Mouse (Mus musculus): ENCODE measurements around the gene Thumpd3. TPM values are rescaled to one million over a fixed set of nuclear protein-coding genes. Genes with fewer than 3 reads are reported as not detected.
A peak's percentile ranks its signal among the peaks of the same experiment; 100 is the strongest.

The Thumpd3 gene
- total RNA-seq (2021) = 10 to 100 TPM; 20.3 to 21.8 TPM

DNA sequence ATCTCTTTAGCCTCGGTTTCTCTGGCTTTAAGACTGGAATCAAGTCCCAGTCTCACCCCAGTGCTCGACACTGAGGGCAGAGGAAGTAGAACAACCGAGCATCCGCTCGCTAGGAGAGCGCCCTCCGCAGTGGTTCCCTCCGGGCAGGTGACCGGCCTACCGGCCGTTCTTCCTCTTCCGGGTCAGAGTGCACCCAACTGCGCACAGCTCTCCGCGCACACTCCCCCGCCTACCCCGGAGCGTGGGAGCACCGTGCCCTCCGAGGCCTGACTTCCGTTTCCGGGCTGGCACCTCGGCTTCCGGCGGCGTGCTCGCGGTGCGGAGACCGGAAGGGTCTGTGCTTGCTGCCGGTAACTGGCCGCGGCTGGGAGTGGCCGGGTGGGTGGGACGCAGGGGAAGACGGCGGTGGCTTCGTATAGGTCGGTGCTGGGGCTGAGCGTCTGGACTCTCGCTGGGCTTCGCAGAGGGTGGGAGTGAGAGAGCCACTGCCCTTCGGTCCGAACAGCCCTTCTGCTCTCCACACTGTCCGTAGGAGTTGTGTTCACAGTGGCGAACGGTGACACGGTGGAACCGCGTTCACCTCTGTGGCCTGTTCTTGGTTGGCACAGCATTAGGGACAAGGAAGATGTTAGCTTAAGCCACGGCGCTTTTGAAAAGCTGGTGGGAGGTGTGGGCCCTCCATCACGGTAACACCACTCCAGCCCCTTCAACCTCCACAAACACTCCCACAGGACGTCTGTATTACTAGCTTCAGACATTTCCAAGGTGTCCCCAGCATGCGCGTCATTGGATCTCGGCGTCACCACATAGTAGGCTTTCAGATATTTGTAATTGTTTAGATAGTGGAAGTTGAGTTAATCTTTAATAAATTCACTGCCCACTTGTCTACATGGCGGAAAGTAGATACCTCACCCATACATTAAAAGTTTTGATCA lies at the start of gene Thumpd3:
TSS of gene Thumpd3 (plus strand) at position 185 of the 935 bp plus-strand sequence.
- intact Hi-C loops (cut with DNase I) = loop anchor here (2.0 kb wide), 2 partner anchors 30 to 260 kb away; partner anchors contain the start of genes Brpf1 and Setd5
- peak; percentile 98 to 99 for DNase-seq

GRCm38 (mm10) chr6:112999199-112999598 lies 46.8 kb upstream of the Thumpd3 start:
- intact Hi-C loops (cut with DNase I) = no loop called here
- DNase-seq = no peak

GRCm38 (mm10) chr6:113000666-113001287 lies 45.2 kb upstream of the Thumpd3 start:
- DNase-seq = peak; percentile 88 to 93
- intact Hi-C loops (cut with DNase I) = loop anchor here (1.0 to 5.0 kb wide), 6 partner anchors 218 to 633 kb away; partner anchors contain the start of gene Rad18

GRCm38 (mm10) chr6:113001719-113002118 lies 44.3 kb upstream of the Thumpd3 start:
- intact Hi-C loops (cut with DNase I) = loop anchor here (1.0 to 5.0 kb wide), 6 partner anchors 219 to 634 kb away; partner anchors contain the start of gene Rad18
- DNase-seq = peak; percentile 19 to 38

GRCm38 (mm10) chr6:113003313-113004111 lies 42.5 kb upstream of the Thumpd3 start:
- DNase-seq = no peak

GRCm38 (mm10) chr6:113006833-113007232 lies 39.2 kb upstream of the Thumpd3 start:
- intact Hi-C loops (cut with DNase I) = no loop called here
- no peak for DNase-seq

More at GRCm38 (mm10) chr6:113003313-113004111, 42.5 kb upstream of the Thumpd3 start:
- intact Hi-C loops (cut with DNase I) = loop anchor here (5.0 kb wide), 3 partner anchors 221 to 636 kb away; no protein-coding TSS in a partner anchor

- intact Hi-C loops (cut with DNase I) = no loop called here
These were observed 34.1 kb upstream of the Thumpd3 start for GRCm38 (mm10) chr6:113011886-113012285.

GRCm38 (mm10) chr6:113012495-113012941 lies 33.5 kb upstream of the Thumpd3 start:
- intact Hi-C loops (cut with DNase I) = no loop called here

More at GRCm38 (mm10) chr6:113011886-113012285, 34.1 kb upstream of the Thumpd3 start:
- no peak for DNase-seq

DNA sequence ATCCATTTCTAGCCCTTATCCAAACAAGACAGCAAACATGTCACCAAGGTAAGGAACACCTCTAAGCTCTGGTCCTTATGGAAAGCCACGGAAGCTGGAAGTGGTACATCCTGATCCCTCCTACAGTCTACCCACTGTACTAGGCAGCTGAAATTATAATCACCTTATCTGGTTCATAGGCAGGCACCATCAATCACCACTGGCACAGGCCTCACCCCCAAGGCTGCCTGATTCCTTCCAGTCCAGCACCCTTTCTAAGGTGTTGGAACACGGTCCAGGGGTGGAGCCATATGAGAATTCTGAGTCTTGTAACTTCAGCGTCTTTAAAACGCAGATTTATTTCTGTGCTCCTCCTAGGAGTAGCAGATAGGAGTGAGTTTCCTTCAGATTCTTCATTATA lies 32.5 kb upstream of the Thumpd3 start:
- no peak for DNase-seq
- intact Hi-C loops (cut with DNase I) = no loop called here

More at GRCm38 (mm10) chr6:113012495-113012941, 33.5 kb upstream of the Thumpd3 start:
- DNase-seq = peak; percentile 86 to 87

- intact Hi-C loops (cut with DNase I) = no loop called here
- no peak for DNase-seq
These were observed 28.5 kb upstream of the Thumpd3 start for GRCm38 (mm10) chr6:113017500-113018047.

DNA sequence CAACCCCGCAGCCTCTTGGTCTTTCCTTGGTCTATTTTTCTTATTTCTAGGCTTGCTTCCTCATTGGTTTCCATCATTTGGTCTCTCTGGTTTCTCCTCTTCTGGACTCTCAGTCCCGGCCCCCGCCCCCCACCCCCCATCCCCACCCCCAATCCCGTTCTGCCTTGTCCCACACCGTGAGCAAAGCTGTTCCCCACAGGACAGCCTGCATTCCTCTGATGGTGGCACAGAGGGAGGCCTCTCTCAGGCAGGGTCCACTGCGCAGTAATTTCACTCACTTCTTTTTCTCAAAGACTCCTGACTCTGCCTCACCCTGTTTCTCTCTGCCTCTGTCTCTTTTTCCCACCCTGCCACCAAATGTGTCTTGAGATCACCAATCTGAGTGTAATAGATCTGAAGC lies 27.9 kb upstream of the Thumpd3 start:
- no peak for DNase-seq
- intact Hi-C loops (cut with DNase I) = no loop called here

- no peak for DNase-seq
- intact Hi-C loops (cut with DNase I) = no loop called here
These were observed 21.2 kb upstream of the Thumpd3 start for GRCm38 (mm10) chr6:113024866-113025265.

- intact Hi-C loops (cut with DNase I) = no loop called here
- DNase-seq = no peak
These were observed 20.3 kb upstream of the Thumpd3 start for GRCm38 (mm10) chr6:113025774-113026173.

GRCm38 (mm10) chr6:113027446-113027845 lies 18.6 kb upstream of the Thumpd3 start:
- intact Hi-C loops (cut with DNase I) = no loop called here
- DNase-seq = no peak

DNA sequence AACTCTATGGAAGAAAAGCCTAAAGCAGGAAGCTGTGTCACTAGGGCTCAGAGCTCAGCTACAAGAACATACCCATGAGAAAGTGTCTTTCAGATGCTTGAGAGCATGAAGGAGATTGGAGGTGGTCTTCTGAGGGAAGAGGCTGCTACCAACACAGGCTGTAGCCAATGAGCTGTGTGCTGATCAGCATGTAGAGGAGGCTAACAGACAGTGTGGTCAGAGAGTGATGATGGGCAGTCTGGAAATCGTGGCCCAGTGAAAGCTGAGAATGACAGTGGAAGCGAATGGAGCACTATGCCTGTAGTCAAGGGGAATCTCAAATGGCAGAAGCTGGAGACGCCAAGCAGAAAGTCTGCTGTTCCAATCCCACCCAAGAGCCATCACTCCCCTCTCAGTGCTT lies 17.0 kb upstream of the Thumpd3 start:
- intact Hi-C loops (cut with DNase I) = no loop called here
- no peak for DNase-seq

DNA sequence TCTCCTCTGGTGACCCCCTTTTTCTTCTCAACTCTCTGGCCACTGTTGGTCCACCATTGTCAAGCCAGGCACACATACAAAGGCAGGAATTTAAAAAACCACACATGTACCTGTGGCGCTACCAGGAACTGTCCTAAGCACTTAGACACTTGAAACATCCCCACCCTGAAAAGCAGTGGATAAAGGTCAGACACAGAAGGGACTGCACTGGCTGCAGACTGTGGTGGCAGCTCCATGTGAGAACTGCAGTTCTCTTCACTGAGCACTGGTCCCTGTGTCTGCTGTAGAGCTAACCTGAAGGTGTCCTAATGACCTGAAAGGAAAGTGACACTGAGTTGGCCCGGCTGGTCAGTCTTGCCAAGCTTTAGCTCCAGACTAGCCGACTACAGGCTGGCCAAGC lies 15.5 kb upstream of the Thumpd3 start:
- intact Hi-C loops (cut with DNase I) = no loop called here

GRCm38 (mm10) chr6:113030970-113031660 lies 14.9 kb upstream of the Thumpd3 start:
- no peak for DNase-seq
- intact Hi-C loops (cut with DNase I) = no loop called here

More for the DNA sequence above, 15.5 kb upstream of the Thumpd3 start:
- DNase-seq = no peak

GRCm38 (mm10) chr6:113032121-113032520 lies 13.9 kb upstream of the Thumpd3 start:
- DNase-seq = no peak
- intact Hi-C loops (cut with DNase I) = no loop called here

GRCm38 (mm10) chr6:113033185-113033584 lies 12.8 kb upstream of the Thumpd3 start:
- DNase-seq = no peak
- intact Hi-C loops (cut with DNase I) = no loop called here

All from heart, postnatal 10 days (tissue).